Mouse (Mus musculus): Measurements from ENCODE around the gene F830045P16Rik.
"Not testable (repeated sequence)": the region's sequence is repeated elsewhere in the genome, so short reads cannot be mapped to it uniquely, and the experiment has no call there.

DNA sequence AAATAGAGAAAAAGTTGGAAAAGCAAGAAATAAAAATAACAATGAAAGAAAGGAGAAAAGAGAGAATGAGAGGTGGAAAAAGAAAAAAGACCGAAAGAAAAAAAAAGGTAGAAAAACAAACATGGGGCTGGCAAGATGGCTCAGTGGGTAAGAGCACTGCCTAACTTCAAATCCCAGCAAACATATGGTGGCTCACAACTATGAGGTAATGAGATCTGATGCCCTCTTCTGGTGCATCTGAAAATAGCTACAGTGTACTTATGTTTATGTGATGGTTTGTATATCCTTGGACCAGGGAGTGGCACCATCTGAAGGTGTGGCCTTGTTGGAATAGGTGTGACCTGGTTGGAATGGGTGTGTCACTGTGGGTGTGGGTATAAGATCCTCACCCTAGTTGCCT, 97.6 kb downstream of the F830045P16Rik start:
- TF ChIP-seq CTCF (conservative IDR thresholded peaks at IDR 0.05 in 1 of 2, IDR thresholded peaks at IDR 0.05 in 1 of 2; ENCODE audit: low read depth in 2 of 2, low read length in 2 of 2) (peak in 1 of 2 experiments; percentile 41; a peak in 2 of 4 replicates), SMC3 (IDR thresholded peaks at IDR 0.05; ENCODE audit: low read depth, low read length) (peak; percentile 10; the same call in 1 of the 2 replicates)
- TF ChIP-seq EP300 (IDR thresholded peaks at IDR 0.05; ENCODE audit: low read length): not testable (repeated sequence)
